Mouse (Mus musculus) hindbrain, embryonic 13.5 days (tissue): ENCODE data around the gene 4921509C19Rik. TPM values are rescaled to one million over a fixed set of nuclear protein-coding genes. Genes with fewer than 3 reads are reported as not detected.
A peak's percentile ranks its signal among the peaks of the same experiment; 100 is the strongest.
"Not testable (repeated sequence)": the region's sequence is repeated elsewhere in the genome, so short reads cannot be mapped to it uniquely, and the experiment has no call there.

Experiments used
- ATAC-seq: fragments of 200-750 bp; cut with Nextera tagmentation; 2 replicates; pipeline ENCODE4 v1.8.0; 2017; ENCODE audit warnings: moderate TSS enrichment; ENCODE audit not compliant: low FRiP score
- H3K27ac ChIP-seq: fragments of 300-500 bp; sonication (generic); 2 replicates; pipeline ENCODE4 v1.5.1; 2015; ENCODE audit warnings: inconsistent platforms, mild to moderate bottlenecking, moderate library complexity
- H3K27me3 ChIP-seq: fragments of 300-500 bp; sonication (generic); 2 replicates; pipeline ENCODE4 v1.6.1; 2015; ENCODE audit warnings: mild to moderate bottlenecking, inconsistent platforms
- H3K36me3 ChIP-seq: fragments of 300-500 bp; sonication (generic); 2 replicates; pipeline ENCODE4 v1.6.1; 2015; ENCODE audit warnings: mild to moderate bottlenecking, inconsistent platforms
- H3K4me1 ChIP-seq: fragments of 300-500 bp; sonication (generic); replicated peaks from 2 replicates; pipeline ENCODE4 v1.6.1; 2015; ENCODE audit warnings: inconsistent platforms
- H3K4me2 ChIP-seq: fragments of 300-500 bp; sonication (generic); 2 replicates; pipeline ENCODE4 v1.6.1; 2015; ENCODE audit warnings: inconsistent platforms, mild to moderate bottlenecking, moderate library complexity
- H3K4me3 ChIP-seq: fragments of 300-500 bp; sonication (generic); 2 replicates; pipeline ENCODE4 v1.5.1; 2015; ENCODE audit warnings: mild to moderate bottlenecking, inconsistent platforms
- H3K9ac ChIP-seq: fragments of 300-500 bp; sonication (generic); 2 replicates; pipeline ENCODE4 v1.6.1; 2015; ENCODE audit warnings: mild to moderate bottlenecking, inconsistent platforms
- H3K9me3 ChIP-seq: fragments of 300-500 bp; sonication (generic); 2 replicates; pipeline ENCODE4 v1.6.1; 2016; ENCODE audit warnings: inconsistent platforms
- WGBS: fragments of 180-500 bp; shearing (Covaris S2); methylation state at CpG from one replicate; pipeline ENCODE4 v1.1.7; 2015; 5-methylcytosine and 5-hydroxymethylcytosine counted together
- polyA plus RNA-seq: library from polyadenylated mRNA; unstranded; fragments of >200 nt; fragmentation: Nextera tagmentation; extraction: Ambion mirVana; gene quantifications from 2 replicates; pipeline ENCODE4 v1.2.1, GENCODE M21; 2015

4921509C19Rik gene
- not detected in 2 replicates for polyA plus RNA-seq

- not testable (repeated sequence) for H3K27me3 ChIP-seq, H3K9me3 ChIP-seq, H3K27ac ChIP-seq, H3K36me3 ChIP-seq, H3K4me3 ChIP-seq, H3K4me2 ChIP-seq, ATAC-seq, H3K4me1 ChIP-seq, H3K9ac ChIP-seq
- WGBS, result 97% methylated on average over 5 of the region's 5 CpGs
Measured at GRCm38 (mm10) chr2:151476053-151476452, at the start of gene 4921509C19Rik. Gene 4921509C19Rik, minus strand, starts transcription at chr2:151476153.

GRCm38 (mm10) chr2:151525520-151525919, 49.6 kb upstream of the 4921509C19Rik start:
- H3K4me1 ChIP-seq, result no peaks in the 10 kb centered on the region
- no peak overlapping the region for H3K27ac ChIP-seq
- 78% methylated on average over 2 of the region's 2 CpGs for WGBS
- H3K9ac ChIP-seq, result no peak overlapping the region
- peaks cover 23% of the 10 kb centered on the region for H3K36me3 ChIP-seq
- no peak overlapping the region for H3K4me3 ChIP-seq
- ATAC-seq, result no peak
- H3K9me3 ChIP-seq, result no peaks in the 10 kb centered on the region
- no peaks in the 10 kb centered on the region for H3K27me3 ChIP-seq
- H3K4me2 ChIP-seq, result no peak overlapping the region

- Histone ChIP-seq H3K27me3 (no peaks in the 10 kb centered on the region), H3K9ac (no peak overlapping the region), H3K4me2 (no peak overlapping the region), H3K36me3 (peaks cover 34% of the 10 kb centered on the region), H3K4me3 (no peak overlapping the region), H3K4me1 (no peaks in the 10 kb centered on the region), H3K27ac (no peak overlapping the region), H3K9me3 (no peaks in the 10 kb centered on the region)
- no peak for ATAC-seq
- 78% methylated on average over 4 of the region's 4 CpGs for WGBS
Measured at GRCm38 (mm10) chr2:151524324-151525041, 48.5 kb upstream of the 4921509C19Rik start.

GRCm38 (mm10) chr2:151519000-151519399, 43.0 kb upstream of the 4921509C19Rik start:
- no peak overlapping the region for H3K4me3 ChIP-seq
- ATAC-seq, result no peak
- no peak overlapping the region for H3K27ac ChIP-seq
- peaks cover 60% of the 10 kb centered on the region for H3K36me3 ChIP-seq
- no peaks in the 10 kb centered on the region for H3K9me3 ChIP-seq
- H3K4me2 ChIP-seq, result no peak overlapping the region
- no peaks in the 10 kb centered on the region for H3K27me3 ChIP-seq
- H3K4me1 ChIP-seq, result no peaks in the 10 kb centered on the region
- 100% methylated on average over 2 of the region's 2 CpGs for WGBS
- H3K9ac ChIP-seq, result no peak overlapping the region

- Histone ChIP-seq H3K4me3 (no peak overlapping the region), H3K9me3 (no peaks in the 10 kb centered on the region), H3K9ac (no peak overlapping the region), H3K27ac (no peak overlapping the region), H3K4me2 (no peak overlapping the region), H3K27me3 (no peaks in the 10 kb centered on the region), H3K4me1 (no peaks in the 10 kb centered on the region; the same call in 1 of the 2 replicates), H3K36me3 (peaks cover 84% of the 10 kb centered on the region)
- WGBS, result 87% methylated on average over 3 of the region's 3 CpGs
- ATAC-seq, result no peak
Measured at GRCm38 (mm10) chr2:151513525-151514285, 37.8 kb upstream of the 4921509C19Rik start.

- Histone ChIP-seq H3K4me3 (no peak overlapping the region), H3K9me3 (no peaks in the 10 kb centered on the region), H3K4me2 (no peak overlapping the region), H3K4me1 (no peaks in the 10 kb centered on the region; the same call in 1 of the 2 replicates), H3K27me3 (no peaks in the 10 kb centered on the region), H3K27ac (0 out of 2 replicates have a peak overlapping the region, but pooled peaks have one; percentile 18), H3K9ac (no peak overlapping the region), H3K36me3 (peaks cover 93% of the 10 kb centered on the region)
- ATAC-seq, result peak; percentile 67; the same call in 1 of the 2 replicates
Measured at GRCm38 (mm10) chr2:151512199-151512598, 36.2 kb upstream of the 4921509C19Rik start.

- H3K4me1 ChIP-seq, result no peaks in the 10 kb centered on the region
- H3K27me3 ChIP-seq, result no peaks in the 10 kb centered on the region
- no peak overlapping the region for H3K4me2 ChIP-seq
- no peak overlapping the region for H3K9ac ChIP-seq
- H3K27ac ChIP-seq, result no peak overlapping the region
- H3K36me3 ChIP-seq, result peaks cover 91% of the 10 kb centered on the region
- H3K9me3 ChIP-seq, result no peaks in the 10 kb centered on the region
- ATAC-seq, result no peak
- 82% methylated on average over 4 of the region's 4 CpGs for WGBS
- H3K4me3 ChIP-seq, result no peak overlapping the region
Measured at GRCm38 (mm10) chr2:151504226-151504625, 28.3 kb upstream of the 4921509C19Rik start.

GRCm38 (mm10) chr2:151500442-151501007, 24.6 kb upstream of the 4921509C19Rik start:
- Histone ChIP-seq H3K9ac (no peak overlapping the region), H3K9me3 (no peaks in the 10 kb centered on the region), H3K27ac (no peak overlapping the region), H3K36me3 (peaks cover 76% of the 10 kb centered on the region), H3K27me3 (no peaks in the 10 kb centered on the region), H3K4me1 (peaks cover 25% of the 10 kb centered on the region), H3K4me3 (no peak overlapping the region), H3K4me2 (no peak overlapping the region)
- ATAC-seq, result no peak
- 97% methylated on average over 6 of the region's 6 CpGs for WGBS

- WGBS, result 48% methylated on average over 3 of the region's 3 CpGs
- Histone ChIP-seq H3K9ac (no peak overlapping the region; the same call in 1 of the 2 replicates), H3K27ac (no peak overlapping the region), H3K9me3 (no peaks in the 10 kb centered on the region), H3K27me3 (no peaks in the 10 kb centered on the region), H3K36me3 (peaks cover 55% of the 10 kb centered on the region), H3K4me1 (peaks cover 34% of the 10 kb centered on the region), H3K4me2 (no peak overlapping the region), H3K4me3 (no peak overlapping the region)
- no peak for ATAC-seq
Measured at GRCm38 (mm10) chr2:151498358-151498757, 22.4 kb upstream of the 4921509C19Rik start.

GRCm38 (mm10) chr2:151494035-151494803, 18.3 kb upstream of the 4921509C19Rik start, which contains the start of gene Nsfl1c:
Gene Nsfl1c, plus strand, starts transcription at chr2:151494182.
- Histone ChIP-seq H3K27ac (peak within 1 kb of the TSS; percentile 74), H3K4me1 (peaks cover 34% of the 10 kb centered on the region), H3K4me3 (peak within 1 kb of the TSS; percentile 93), H3K27me3 (peaks cover 17% of the 10 kb centered on the region), H3K9ac (peak within 1 kb of the TSS; percentile 93), H3K9me3 (no peaks in the 10 kb centered on the region), H3K36me3 (peaks cover 19% of the 10 kb centered on the region), H3K4me2 (peak within 1 kb of the TSS; percentile 85)
- under 1% methylated on average over 73 of the region's 73 CpGs for WGBS
- peak; percentile 100 for ATAC-seq

GRCm38 (mm10) chr2:151486496-151486895, 10.5 kb upstream of the 4921509C19Rik start:
- Histone ChIP-seq H3K4me3 (no peak overlapping the region), H3K9ac (no peak overlapping the region), H3K4me1 (no peaks in the 10 kb centered on the region), H3K27ac (no peak overlapping the region), H3K4me2 (no peak overlapping the region), H3K27me3 (peaks cover 19% of the 10 kb centered on the region), H3K36me3 (no peaks in the 10 kb centered on the region), H3K9me3 (no peaks in the 10 kb centered on the region)
- ATAC-seq, result no peak

- H3K4me3 ChIP-seq, ATAC-seq, H3K4me2 ChIP-seq, H3K27ac ChIP-seq, H3K27me3 ChIP-seq, H3K9ac ChIP-seq, H3K9me3 ChIP-seq, H3K4me1 ChIP-seq, H3K36me3 ChIP-seq: not testable (repeated sequence)
- WGBS, result 81% methylated on average over 4 of the region's 4 CpGs
Measured at GRCm38 (mm10) chr2:151434971-151435370, 41.0 kb downstream of the 4921509C19Rik start.
